Mouse (Mus musculus) adrenal gland, adult 18-20 months (tissue): ENCODE results near the gene Prdm16. TPM values are rescaled to one million over a fixed set of nuclear protein-coding genes. Genes with fewer than 3 reads are reported as not detected.

Source experiments
- DNase-seq, 2 experiments: peaks; one replicate each; pipeline ENCODE4 v3.0.0; 2021 to 2022; ENCODE audit warnings: low spot score in 2 of 2
- total RNA-seq, 2 experiments: library from RNA; stranded (reverse); gene quantifications; 1 replicate in 1 of 2; 2 replicates in 1 of 2; pipeline ENCODE4 v1.2.3; 2021

The Prdm16 gene
- total RNA-seq, 2 experiments from 2014 or later, result 4.3 to 7.6 TPM

GRCm38 (mm10) chr4:154299541-154300271, 337.0 kb downstream of the Prdm16 start:
- DNase-seq, result no peak

DNA sequence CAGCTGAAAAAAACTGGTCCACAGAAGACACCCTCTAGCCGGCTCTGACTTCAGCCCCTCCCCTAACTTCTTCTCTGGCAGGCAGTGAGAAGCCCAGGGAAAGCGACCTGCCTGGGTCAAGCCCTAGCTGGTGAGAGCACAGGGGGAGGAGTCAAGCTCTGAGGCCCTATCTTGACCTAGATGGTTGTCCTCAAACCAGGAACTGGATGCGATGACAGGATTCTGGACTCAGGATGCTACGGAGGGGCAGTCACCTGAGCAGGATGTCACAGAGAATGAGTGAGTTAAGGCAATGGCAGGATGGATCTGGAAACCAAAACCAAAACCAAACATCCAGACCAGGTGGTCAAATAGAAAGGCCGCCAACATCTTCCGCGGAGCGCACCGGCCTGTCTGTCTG, 338.9 kb downstream of the Prdm16 start:
- DNase-seq, result no peak

DNA sequence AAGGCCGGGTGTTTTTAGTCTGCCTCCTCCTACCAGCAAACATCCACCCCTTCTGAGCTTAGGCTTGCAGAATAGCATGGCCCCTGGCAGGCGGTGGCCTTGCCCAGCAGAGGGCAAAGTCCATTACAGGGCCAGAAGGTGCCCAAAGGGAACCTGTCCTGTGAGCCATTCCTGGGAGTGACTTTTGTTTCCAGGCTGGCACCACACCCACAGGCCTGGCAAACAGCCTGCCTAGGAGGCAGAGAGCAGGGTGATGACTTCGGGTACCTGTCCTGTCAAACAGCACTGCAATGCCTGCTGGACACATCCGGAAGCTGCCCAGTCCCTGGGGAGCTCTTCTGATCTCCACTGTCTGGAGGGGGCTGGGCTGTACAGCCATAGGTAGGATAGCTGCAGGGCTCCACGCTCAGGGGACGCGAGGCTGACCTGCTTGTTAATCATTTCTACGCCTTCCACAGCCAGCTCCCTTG, 342.4 kb downstream of the Prdm16 start:
- no peak for DNase-seq

GRCm38 (mm10) chr4:154293735-154294201, 342.9 kb downstream of the Prdm16 start:
- DNase-seq, result no peak

- no peak for DNase-seq
These were observed 353.0 kb downstream of the Prdm16 start for GRCm38 (mm10) chr4:154283671-154284070.

DNA sequence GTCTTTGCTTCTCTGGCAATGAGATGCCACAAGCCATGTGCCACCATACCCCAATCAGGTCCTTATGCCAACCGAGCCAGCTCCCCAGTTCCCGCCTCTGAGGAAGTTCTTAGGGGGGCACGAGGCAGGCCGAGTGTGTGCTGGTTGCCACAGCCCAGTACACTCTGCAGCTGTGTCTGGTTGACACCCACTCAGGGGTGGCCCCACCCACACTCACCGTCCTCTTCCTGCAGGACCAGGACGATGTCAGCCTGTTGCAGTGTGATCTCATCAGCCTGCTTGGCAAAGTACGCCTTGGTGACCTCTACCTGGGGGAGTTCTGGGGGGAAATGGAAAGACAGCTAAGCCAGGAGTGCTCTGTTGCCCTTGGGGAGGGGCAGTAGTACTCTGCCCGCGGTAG, 357.2 kb downstream of the Prdm16 start:
- DNase-seq, result no peak

GRCm38 (mm10) chr4:154273000-154273399, 363.7 kb downstream of the Prdm16 start:
- DNase-seq, result peak in 1 of 2 experiments; percentile 13

DNA sequence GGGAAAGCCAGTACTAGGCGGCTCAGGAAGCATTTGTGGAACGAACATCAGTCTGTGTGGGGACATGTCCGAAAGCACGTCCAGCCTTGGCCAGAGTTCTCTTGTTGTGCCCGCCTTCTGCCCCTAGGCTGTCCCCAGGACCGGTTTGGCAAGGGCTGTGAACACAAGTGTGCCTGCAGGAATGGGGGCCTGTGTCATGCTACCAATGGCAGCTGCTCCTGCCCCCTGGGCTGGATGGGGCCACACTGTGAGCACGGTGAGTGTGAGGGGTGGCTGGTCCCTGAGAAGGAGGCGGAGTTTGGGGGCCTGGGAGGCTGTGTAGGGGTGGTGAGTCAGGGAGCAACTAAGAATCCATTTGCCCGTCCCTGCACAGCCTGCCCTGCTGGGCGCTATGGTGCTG, 367.2 kb downstream of the Prdm16 start:
- DNase-seq, result no peak

- DNase-seq, result no peak
These were observed 369.2 kb downstream of the Prdm16 start for GRCm38 (mm10) chr4:154267511-154267910.

Other genes starting within 250 kb of the Prdm16 start
- not detected for gene Actrt2, start 31.0 kb upstream of the Prdm16 start, total RNA-seq
- gene Ttc34, start 200.6 kb upstream of the Prdm16 start, total RNA-seq, result under 1 TPM in 1 of 2 experiments, not detected in 1; 0.20 TPM
- gene Mmel1, start 232.7 kb upstream of the Prdm16 start, total RNA-seq, result 1 to 10 TPM in 1 of 2 experiments, under 1 TPM in 1; 0.19 to 3.8 TPM